Mouse (Mus musculus) kidney, embryonic 14.5 days (tissue): Measurements from ENCODE around the gene Masp2. TPM values are rescaled to one million over a fixed set of nuclear protein-coding genes. Genes with fewer than 3 reads are reported as not detected.

ENCODE experiments used
- ATAC-seq: fragments of 200-750 bp; cut with Nextera tagmentation; 2 replicates; pipeline ENCODE4 v1.8.0; 2017; ENCODE audit warnings: moderate number of reproducible peaks, mild to moderate bottlenecking, moderate TSS enrichment, moderate library complexity; ENCODE audit not compliant: low FRiP score, low TSS enrichment
- H3K27ac ChIP-seq: fragments of 300-500 bp; sonication (generic); 2 replicates; pipeline ENCODE4 v1.5.1; 2014; ENCODE audit warnings: low read depth, mild to moderate bottlenecking, low read length, moderate library complexity, mixed read lengths
- H3K27me3 ChIP-seq: fragments of 300-500 bp; sonication (generic); 2 replicates; pipeline ENCODE4 v1.6.1; 2014; ENCODE audit warnings: mild to moderate bottlenecking, low read length; ENCODE audit not compliant: control insufficient read depth, insufficient read depth
- H3K36me3 ChIP-seq: fragments of 300-500 bp; sonication (generic); 2 replicates; pipeline ENCODE4 v1.6.1; 2014; ENCODE audit warnings: low read length, mixed read lengths; ENCODE audit not compliant: control insufficient read depth, insufficient read depth
- H3K4me1 ChIP-seq: fragments of 300-500 bp; sonication (generic); 2 replicates; pipeline ENCODE4 v1.6.1; 2014; ENCODE audit warnings: low read length, mixed read lengths; ENCODE audit not compliant: control insufficient read depth, insufficient read depth
- H3K4me2 ChIP-seq: fragments of 300-500 bp; sonication (generic); replicated peaks from 2 replicates; pipeline ENCODE4 v1.6.1; 2014; ENCODE audit warnings: low read depth, mild to moderate bottlenecking, low read length
- H3K4me3 ChIP-seq: fragments of 300-500 bp; sonication (generic); 2 replicates; pipeline ENCODE4 v1.5.1; 2014; ENCODE audit warnings: mild to moderate bottlenecking, low read length
- H3K9ac ChIP-seq: fragments of 300-500 bp; sonication (generic); 2 replicates; pipeline ENCODE4 v1.6.1; 2014; ENCODE audit warnings: low read depth, mild to moderate bottlenecking, low read length, moderate library complexity
- H3K9me3 ChIP-seq: fragments of 300-500 bp; sonication (generic); 2 replicates; pipeline ENCODE4 v1.6.1; 2016; ENCODE audit warnings: low read length; ENCODE audit not compliant: control insufficient read depth
- WGBS: fragments of 180-500 bp; shearing (Covaris S2); extraction: QIAGEN DNeasy Blood & Tissue Kit; methylation state at CpG from one replicate; pipeline ENCODE4 v1.1.7; 2014; 5-methylcytosine and 5-hydroxymethylcytosine counted together
- polyA plus RNA-seq: library from polyadenylated mRNA; unstranded; fragments of >200 nt; fragmentation: Nextera tagmentation; extraction: Ambion mirVana; gene quantifications from 2 replicates; pipeline ENCODE4 v1.2.1, GENCODE M21; 2014

Masp2 gene
- polyA plus RNA-seq, 1 experiment from 2014 or later: not detected

- ATAC-seq: no peak
- Histone ChIP-seq H3K27me3 (no peaks in the 10 kb centered on the region), H3K36me3 (peaks cover 64% of the 10 kb centered on the region), H3K4me3 (no peak overlapping the region), H3K4me1 (peaks cover 12% of the 10 kb centered on the region; the same call in 1 of the 2 replicates), H3K9me3 (no peaks in the 10 kb centered on the region), H3K9ac (no peak overlapping the region), H3K4me2 (no peak overlapping the region), H3K27ac (no peak overlapping the region)
- 86% methylated on average over 4 of the region's 4 CpGs for WGBS
Observed at GRCm38 (mm10) chr4:148623609-148624008, 21.3 kb downstream of the Masp2 start.

- Histone ChIP-seq H3K9ac (peak overlapping the region; percentile 93; the same call in 1 of the 2 replicates), H3K27me3 (no peaks in the 10 kb centered on the region), H3K4me2 (peak overlapping the region; percentile 79), H3K27ac (no peak overlapping the region), H3K9me3 (no peaks in the 10 kb centered on the region), H3K4me1 (peaks cover 12% of the 10 kb centered on the region; the same call in 1 of the 2 replicates), H3K4me3 (peak overlapping the region; percentile 60), H3K36me3 (peaks cover 50% of the 10 kb centered on the region)
- no peak for ATAC-seq
- 89% methylated on average over 10 of the region's 10 CpGs for WGBS
Observed at GRCm38 (mm10) chr4:148625010-148625409, 22.7 kb downstream of the Masp2 start.

- Histone ChIP-seq H3K4me1 (peaks cover 12% of the 10 kb centered on the region; the same call in 1 of the 2 replicates), H3K4me2 (peak overlapping the region; percentile 79), H3K4me3 (peak overlapping the region; percentile 60), H3K36me3 (peaks cover 42% of the 10 kb centered on the region), H3K27me3 (no peaks in the 10 kb centered on the region), H3K9ac (peak overlapping the region; percentile 93), H3K9me3 (no peaks in the 10 kb centered on the region), H3K27ac (peak overlapping the region; percentile 87)
- ATAC-seq: peak; percentile 62
- WGBS: under 1% methylated on average over 57 of the region's 57 CpGs
Observed at GRCm38 (mm10) chr4:148625756-148626622, 23.6 kb downstream of the Masp2 start.

- Histone ChIP-seq H3K9ac (peak within 1 kb of the TSS; percentile 93), H3K9me3 (no peaks in the 10 kb centered on the region), H3K36me3 (peaks cover 35% of the 10 kb centered on the region), H3K27ac (peak within 1 kb of the TSS; percentile 87), H3K4me2 (peak within 1 kb of the TSS; percentile 79), H3K4me3 (peak within 1 kb of the TSS; percentile 60), H3K4me1 (peaks cover 12% of the 10 kb centered on the region; the same call in 1 of the 2 replicates), H3K27me3 (no peaks in the 10 kb centered on the region)
- ATAC-seq: peak; percentile 97
- under 1% methylated on average over 51 of the region's 51 CpGs for WGBS
Observed at GRCm38 (mm10) chr4:148626623-148627185, 24.4 kb downstream of the Masp2 start, which contains the start of gene Tardbp. TSS of gene Tardbp (minus strand) at chr4:148627019.

GRCm38 (mm10) chr4:148627246-148627645 lies 24.9 kb downstream of the Masp2 start:
- Histone ChIP-seq H3K4me2 (peak overlapping the region; percentile 35), H3K4me1 (peaks cover 12% of the 10 kb centered on the region; the same call in 1 of the 2 replicates), H3K9ac (peak overlapping the region; percentile 93), H3K9me3 (no peaks in the 10 kb centered on the region), H3K4me3 (peak overlapping the region; percentile 60; the same call in 1 of the 2 replicates), H3K27ac (no peak overlapping the region), H3K36me3 (peaks cover 29% of the 10 kb centered on the region), H3K27me3 (no peaks in the 10 kb centered on the region)
- WGBS: 61% methylated on average over 3 of the region's 3 CpGs
- ATAC-seq: peak; percentile 28

- ATAC-seq: no peak
- Histone ChIP-seq H3K9me3 (no peaks in the 10 kb centered on the region), H3K9ac (no peak overlapping the region), H3K4me3 (no peak overlapping the region), H3K27ac (no peak overlapping the region), H3K27me3 (no peaks in the 10 kb centered on the region), H3K36me3 (no peaks in the 10 kb centered on the region), H3K4me2 (no peak overlapping the region), H3K4me1 (no peaks in the 10 kb centered on the region)
- WGBS: 58% methylated on average over 3 of the region's 3 CpGs
Observed at GRCm38 (mm10) chr4:148632013-148632692, 29.8 kb downstream of the Masp2 start.

GRCm38 (mm10) chr4:148633395-148634061 lies 31.2 kb downstream of the Masp2 start:
- Histone ChIP-seq H3K27ac (no peak overlapping the region), H3K36me3 (no peaks in the 10 kb centered on the region), H3K4me1 (no peaks in the 10 kb centered on the region), H3K27me3 (no peaks in the 10 kb centered on the region), H3K4me2 (no peak overlapping the region), H3K9me3 (no peaks in the 10 kb centered on the region), H3K9ac (no peak overlapping the region), H3K4me3 (no peak overlapping the region)
- no peak for ATAC-seq
- WGBS: 46% methylated on average over 2 of the region's 2 CpGs

GRCm38 (mm10) chr4:148635309-148635708 lies 33.0 kb downstream of the Masp2 start:
- Histone ChIP-seq H3K36me3 (no peaks in the 10 kb centered on the region), H3K27me3 (no peaks in the 10 kb centered on the region), H3K4me3 (no peak overlapping the region), H3K27ac (no peak overlapping the region), H3K4me1 (no peaks in the 10 kb centered on the region), H3K9me3 (no peaks in the 10 kb centered on the region), H3K4me2 (no peak overlapping the region), H3K9ac (no peak overlapping the region)
- WGBS: 81% methylated on average over 2 of the region's 2 CpGs
- no peak for ATAC-seq
